Mouse (Mus musculus) thymus, adult 2 months (tissue): ENCODE results near the gene Ankrd44.

ENCODE experiments used
- CTCF ChIP-seq: fragments of 200-500 bp; IDR thresholded peaks from 2 replicates; pipeline ENCODE4 v1.5.1; 2012; ENCODE audit warnings: mild to moderate bottlenecking, control low read depth, low read length, moderate library complexity, borderline replicate concordance; ENCODE audit not compliant: control insufficient read depth, poor library complexity, insufficient read depth; ENCODE audit errors: extremely low read depth
- POLR2A ChIP-seq: fragments of 200-500 bp; IDR thresholded peaks from 2 replicates; pipeline ENCODE4 v1.6.1; 2012; ENCODE audit warnings: mild to moderate bottlenecking, low read length, control low read depth, moderate library complexity; ENCODE audit not compliant: control insufficient read depth, poor library complexity, insufficient read depth; ENCODE audit errors: extremely low read depth

DNA sequence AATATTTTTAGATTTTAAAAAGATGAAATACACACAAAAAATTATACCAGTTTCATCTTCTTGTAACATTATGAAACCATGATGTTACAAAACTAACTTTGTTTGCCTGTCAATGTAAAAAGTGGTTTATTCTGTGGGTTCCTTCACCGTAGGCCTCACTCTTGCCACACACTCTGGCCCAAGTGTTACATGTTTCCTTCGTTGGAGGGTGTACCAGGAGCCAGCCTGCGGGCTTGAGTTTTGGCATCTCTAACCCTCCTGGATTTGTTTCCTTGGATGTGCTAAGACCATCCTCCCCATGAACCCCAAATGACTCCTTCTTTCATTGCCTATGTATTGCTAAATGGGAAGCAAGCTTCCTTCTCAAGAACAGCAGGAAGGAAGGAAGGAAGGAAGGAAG is 230.8 kb downstream of the Ankrd44 start:
- TF ChIP-seq CTCF (no peak), POLR2A (no peak)
